Mouse (Mus musculus): ENCODE measurements at regions not wholly inside any gene's neighbourhood (a gene's known extent, or its start where the extent isn't known, plus 50 kb on each side); places are given as distances from the start of the nearest gene placed in this dataset.

DNA sequence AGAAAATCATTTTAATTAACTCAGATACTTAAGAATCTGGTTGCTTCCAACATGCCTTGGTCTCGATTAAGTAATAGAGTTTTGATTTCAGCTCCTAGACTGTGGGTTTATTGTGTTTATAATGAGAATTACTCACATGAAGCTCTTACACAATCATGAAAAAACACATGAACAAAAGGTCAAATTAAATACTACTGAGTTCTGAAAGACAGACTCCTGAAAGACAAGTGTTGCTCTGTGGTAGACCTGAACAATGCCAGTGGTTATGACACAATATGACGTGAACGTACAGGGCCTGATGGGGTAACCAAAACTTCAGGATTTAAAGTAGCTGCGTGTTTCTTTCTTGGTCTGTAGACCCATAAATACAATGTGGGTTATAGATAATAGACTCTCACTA is 394.8 kb downstream of the Adgrl2 start:
- no peaks in the 10 kb centered on the region for H3K27me3 ChIP-seq (ENCODE audit: control insufficient read depth, insufficient read depth, insufficient read length)
- no peaks in the 10 kb centered on the region for H3K79me2 ChIP-seq (ENCODE audit: control insufficient read depth, insufficient read depth)
- no peak overlapping the region for H3K4me2 ChIP-seq (ENCODE audit: low read depth)
- H3K36me3 ChIP-seq (ENCODE audit: control insufficient read depth, insufficient read depth): no peaks in the 10 kb centered on the region
- H3K4me3 ChIP-seq: no peak overlapping the region
- no peak for TF ChIP-seq MAX (IDR thresholded peaks at IDR 0.05; ENCODE audit: low read depth)
- TF ChIP-seq CEBPB (IDR thresholded peaks at IDR 0.05; ENCODE audit: insufficient read depth, poor library complexity, severe bottlenecking): peak; percentile 74; the same call in 1 of the 2 replicates
- H3ac ChIP-seq (ENCODE audit: control insufficient read depth, insufficient read length): no peak overlapping the region

DNA sequence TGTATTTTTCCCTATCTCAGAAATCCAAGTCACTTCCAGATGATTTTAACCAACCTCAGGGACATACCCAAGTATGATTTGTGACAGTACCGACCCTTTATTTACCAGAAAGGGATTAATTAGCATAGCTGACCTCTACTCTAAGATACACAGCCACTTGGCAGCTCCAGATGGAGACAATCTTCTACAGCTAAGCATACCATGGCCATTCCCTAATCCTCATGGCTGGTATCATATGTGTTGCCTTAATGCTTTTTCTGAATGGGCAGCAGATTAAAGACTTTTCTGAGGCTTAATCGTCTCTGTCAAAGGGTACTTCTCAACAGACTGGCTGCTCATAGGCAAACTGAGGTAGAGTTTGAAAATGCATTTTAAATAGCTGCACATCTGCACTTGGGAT is 400.8 kb downstream of the Adgrl2 start:
- Histone ChIP-seq H3K4me2 (ENCODE audit: low read depth) (no peak overlapping the region), H3K4me3 (no peak overlapping the region), H3K27me3 (ENCODE audit: control insufficient read depth, insufficient read depth, insufficient read length) (no peaks in the 10 kb centered on the region), H3K36me3 (ENCODE audit: control insufficient read depth, insufficient read depth) (no peaks in the 10 kb centered on the region), H3K79me2 (ENCODE audit: control insufficient read depth, insufficient read depth) (no peaks in the 10 kb centered on the region), H3ac (ENCODE audit: control insufficient read depth, insufficient read length) (no peak overlapping the region)
- no peak for TF ChIP-seq MYOD1 (IDR thresholded peaks at IDR 0.05; ENCODE audit: control insufficient read depth in 1 of 3, insufficient read length in 2 of 3, low read depth in 2 of 3)

DNA sequence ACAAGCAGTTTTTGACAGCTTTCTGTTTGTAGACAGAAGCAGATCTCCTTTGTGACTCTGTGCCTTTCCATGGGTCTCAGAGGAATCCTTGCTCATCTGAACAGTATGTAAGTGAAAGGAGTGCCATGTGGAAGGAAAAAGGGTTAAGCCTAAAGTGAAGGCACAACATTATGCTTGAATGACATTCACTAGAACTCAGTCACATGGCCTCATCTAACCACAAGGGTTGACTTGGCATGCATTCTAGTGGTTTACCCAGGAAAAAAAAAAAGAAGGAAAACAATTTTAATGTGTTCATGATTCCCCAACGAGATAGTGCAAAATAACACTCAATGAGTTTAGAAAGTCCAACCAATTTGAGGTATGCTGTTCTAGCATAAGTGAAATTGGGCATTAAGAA is 414.6 kb downstream of the Adgrl2 start:
- H3K79me2 ChIP-seq (ENCODE audit: control insufficient read depth, insufficient read depth): no peaks in the 10 kb centered on the region
- no peaks in the 10 kb centered on the region for H3K27me3 ChIP-seq (ENCODE audit: control insufficient read depth, insufficient read depth, insufficient read length)
- H3K36me3 ChIP-seq (ENCODE audit: control insufficient read depth, insufficient read depth): no peaks in the 10 kb centered on the region
- no peak overlapping the region for H3ac ChIP-seq (ENCODE audit: control insufficient read depth, insufficient read length)
- no peak overlapping the region for H3K4me2 ChIP-seq (ENCODE audit: low read depth)
- no peak overlapping the region for H3K4me3 ChIP-seq
- TF ChIP-seq USF1 (IDR thresholded peaks at IDR 0.05; ENCODE audit: low read depth): peak; percentile 85
- TF ChIP-seq MYOG (IDR thresholded peaks at IDR 0.05; ENCODE audit: control insufficient read depth in 1 of 3, insufficient read depth in 1 of 3, insufficient read length in 2 of 3, low read depth in 2 of 3): no peak

DNA sequence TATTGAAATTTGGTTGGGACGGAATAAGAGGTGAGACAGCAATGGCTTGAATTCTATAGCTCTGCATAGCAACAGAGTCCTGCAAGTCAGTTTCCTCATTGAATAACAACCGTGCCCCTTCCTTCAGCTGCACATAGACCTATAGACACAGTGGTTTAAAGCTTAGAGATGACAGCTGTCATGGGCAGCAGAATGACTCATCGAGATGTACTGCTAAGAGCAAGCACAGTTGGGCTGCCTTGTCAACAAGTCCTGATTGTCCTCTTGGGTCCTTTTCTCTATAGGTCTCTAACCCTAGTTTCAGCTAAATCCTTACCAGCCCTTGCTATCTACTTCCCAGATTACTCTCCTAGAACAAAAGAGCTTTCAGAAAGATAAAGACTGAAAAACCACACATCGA is 417.9 kb downstream of the Adgrl2 start:
- no peaks in the 10 kb centered on the region for H3K27me3 ChIP-seq (ENCODE audit: control insufficient read depth, insufficient read depth, insufficient read length)

DNA sequence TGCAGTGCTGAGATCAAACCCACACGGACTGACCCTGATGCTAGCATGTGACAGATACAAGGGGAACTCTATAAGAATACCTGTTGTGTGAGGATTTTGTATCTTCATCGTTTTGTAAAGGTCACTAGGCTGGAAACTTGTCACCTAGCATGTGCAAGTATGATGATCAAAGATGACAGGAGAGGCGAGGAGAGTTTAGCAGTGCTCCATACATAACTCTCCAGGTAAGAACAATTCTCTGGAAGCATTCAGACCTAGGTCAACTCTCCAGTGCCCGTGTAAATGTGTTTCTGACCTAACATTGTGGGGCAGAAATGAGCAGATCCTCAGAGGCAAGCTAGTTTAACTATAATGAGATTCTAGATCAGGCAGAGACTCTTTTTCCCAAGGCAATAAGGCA is 425.6 kb downstream of the Adgrl2 start:
- TF ChIP-seq REST (IDR thresholded peaks at IDR 0.05; ENCODE audit: insufficient read depth, insufficient read length): no peak
- TF ChIP-seq POLR2A (IDR thresholded peaks at IDR 0.05; ENCODE audit: insufficient read length, low read depth): no peak
- TF ChIP-seq MYOD1 (IDR thresholded peaks at IDR 0.05; ENCODE audit: control insufficient read depth in 1 of 3, insufficient read length in 2 of 3, low read depth in 2 of 3): no peak
- TF ChIP-seq TCF12 (IDR thresholded peaks at IDR 0.05; ENCODE audit: insufficient read depth, poor library complexity, severe bottlenecking): no peak
- no peak for TF ChIP-seq CEBPB (IDR thresholded peaks at IDR 0.05; ENCODE audit: insufficient read depth, poor library complexity, severe bottlenecking)
- TF ChIP-seq POLR2AphosphoS2 (IDR thresholded peaks at IDR 0.05; ENCODE audit: insufficient read length, low read depth): no peak
- TF ChIP-seq USF1 (IDR thresholded peaks at IDR 0.05; ENCODE audit: low read depth): no peak
- no peak for TF ChIP-seq MAX (IDR thresholded peaks at IDR 0.05; ENCODE audit: low read depth)
- no peak for TF ChIP-seq MYOG (IDR thresholded peaks at IDR 0.05; ENCODE audit: control insufficient read depth in 1 of 3, insufficient read depth in 1 of 3, insufficient read length in 2 of 3, low read depth in 2 of 3)
- TF ChIP-seq E2F4 (IDR thresholded peaks at IDR 0.05; ENCODE audit: insufficient read depth): no peak
- no peak for TF ChIP-seq TCF3 (IDR thresholded peaks at IDR 0.05; ENCODE audit: insufficient read length, low read depth)
- TF ChIP-seq SRF (IDR thresholded peaks at IDR 0.05; ENCODE audit: control insufficient read depth, insufficient read length, low read depth): no peak

More for the DNA sequence above, 417.9 kb downstream of the Adgrl2 start:
- H3K4me3 ChIP-seq: no peak overlapping the region
- TF ChIP-seq POLR2AphosphoS2 (IDR thresholded peaks at IDR 0.05; ENCODE audit: insufficient read length, low read depth) (no peak), CEBPB (IDR thresholded peaks at IDR 0.05; ENCODE audit: insufficient read depth, poor library complexity, severe bottlenecking) (no peak), MYOD1 (IDR thresholded peaks at IDR 0.05; ENCODE audit: control insufficient read depth in 1 of 3, insufficient read length in 2 of 3, low read depth in 2 of 3) (peak in 2 of 3 experiments; percentile 82 to 87), MYOG (IDR thresholded peaks at IDR 0.05; ENCODE audit: control insufficient read depth in 1 of 3, insufficient read depth in 1 of 3, insufficient read length in 2 of 3, low read depth in 2 of 3) (peak in 2 of 3 experiments; percentile 29 to 62)
- H3K79me2 ChIP-seq (ENCODE audit: control insufficient read depth, insufficient read depth): no peaks in the 10 kb centered on the region
- H3K36me3 ChIP-seq (ENCODE audit: control insufficient read depth, insufficient read depth): no peaks in the 10 kb centered on the region
- H3K4me2 ChIP-seq (ENCODE audit: low read depth): no peak overlapping the region
- no peak overlapping the region for H3ac ChIP-seq (ENCODE audit: control insufficient read depth, insufficient read length)

DNA sequence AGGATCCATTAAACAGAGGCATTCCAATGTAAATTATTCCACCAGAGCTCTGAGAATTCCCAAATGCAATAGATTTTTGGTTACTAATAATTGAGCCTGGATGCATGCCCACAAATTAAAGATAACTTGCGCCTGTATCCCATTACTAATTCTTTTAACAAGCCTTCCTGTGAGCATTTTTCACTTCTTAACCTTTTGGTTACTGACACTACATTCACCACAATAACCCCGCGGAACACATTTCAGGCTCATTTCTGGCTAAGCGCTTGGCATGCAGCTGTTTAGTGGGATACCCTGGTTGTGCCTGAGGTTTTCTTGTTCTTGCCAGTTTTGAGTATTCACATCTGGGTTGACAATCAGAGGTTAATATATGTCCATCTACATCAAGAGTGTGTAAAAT is 429.1 kb downstream of the Adgrl2 start:
- H3K27me3 ChIP-seq (ENCODE audit: control insufficient read depth, insufficient read depth, insufficient read length): no peaks in the 10 kb centered on the region
- no peaks in the 10 kb centered on the region for H3K36me3 ChIP-seq (ENCODE audit: control insufficient read depth, insufficient read depth)
- TF ChIP-seq REST (IDR thresholded peaks at IDR 0.05; ENCODE audit: insufficient read depth, insufficient read length) (no peak), MYOD1 (IDR thresholded peaks at IDR 0.05; ENCODE audit: control insufficient read depth in 1 of 3, insufficient read length in 2 of 3, low read depth in 2 of 3) (peak in 1 of 3 experiments; percentile 18)
- no peak overlapping the region for H3ac ChIP-seq (ENCODE audit: control insufficient read depth, insufficient read length)
- H3K79me2 ChIP-seq (ENCODE audit: control insufficient read depth, insufficient read depth): no peaks in the 10 kb centered on the region
- no peak overlapping the region for H3K4me3 ChIP-seq
- no peak overlapping the region for H3K4me2 ChIP-seq (ENCODE audit: low read depth)

More for the DNA sequence above, 425.6 kb downstream of the Adgrl2 start:
- Histone ChIP-seq H3K4me3 (no peak overlapping the region), H3K36me3 (ENCODE audit: control insufficient read depth, insufficient read depth) (no peaks in the 10 kb centered on the region), H3K79me2 (ENCODE audit: control insufficient read depth, insufficient read depth) (no peaks in the 10 kb centered on the region), H3K27me3 (ENCODE audit: control insufficient read depth, insufficient read depth, insufficient read length) (no peaks in the 10 kb centered on the region), H3K4me2 (ENCODE audit: low read depth) (no peak overlapping the region), H3ac (ENCODE audit: control insufficient read depth, insufficient read length) (no peak overlapping the region)
